Mouse (Mus musculus) neural tube, embryonic 13.5 days (tissue): ENCODE results near the gene Gm17087. TPM values are rescaled to one million over a fixed set of nuclear protein-coding genes. Genes with fewer than 3 reads are reported as not detected.

ENCODE experiments used
- ATAC-seq: fragments of 200-750 bp; cut with Nextera tagmentation; 2 replicates; pipeline ENCODE4 v1.8.0; 2017; ENCODE audit warnings: low read depth, mild to moderate bottlenecking, moderate TSS enrichment, moderate library complexity
- H3K27ac ChIP-seq: fragments of 300-500 bp; sonication (generic); replicated peaks from 2 replicates; pipeline ENCODE4 v1.5.1; 2015; ENCODE audit warnings: moderate library complexity, mild to moderate bottlenecking, inconsistent platforms
- H3K27me3 ChIP-seq: fragments of 300-500 bp; sonication (generic); 2 replicates; pipeline ENCODE4 v1.6.1; 2015; ENCODE audit warnings: mild to moderate bottlenecking, inconsistent platforms
- H3K36me3 ChIP-seq: fragments of 300-500 bp; sonication (generic); 2 replicates; pipeline ENCODE4 v1.6.1; 2015; ENCODE audit warnings: mild to moderate bottlenecking, inconsistent platforms
- H3K4me1 ChIP-seq: fragments of 300-500 bp; sonication (generic); replicated peaks from 2 replicates; pipeline ENCODE4 v1.6.1; 2015; ENCODE audit warnings: inconsistent platforms
- H3K4me2 ChIP-seq: fragments of 300-500 bp; sonication (generic); 2 replicates; pipeline ENCODE4 v1.6.1; 2015; ENCODE audit warnings: inconsistent platforms, mild to moderate bottlenecking, moderate library complexity
- H3K4me3 ChIP-seq: fragments of 300-500 bp; sonication (generic); 2 replicates; pipeline ENCODE4 v1.5.1; 2015; ENCODE audit warnings: mild to moderate bottlenecking, inconsistent platforms
- H3K9ac ChIP-seq: fragments of 300-500 bp; sonication (generic); 2 replicates; pipeline ENCODE4 v1.6.1; 2015; ENCODE audit warnings: moderate library complexity, mild to moderate bottlenecking, inconsistent platforms
- H3K9me3 ChIP-seq: fragments of 300-500 bp; sonication (generic); 2 replicates; pipeline ENCODE4 v1.6.1; 2016; ENCODE audit warnings: inconsistent platforms
- WGBS: fragments of 180-500 bp; shearing (Covaris S2); methylation state at CpG from one replicate; pipeline ENCODE4 v1.1.7; 2015; 5-methylcytosine and 5-hydroxymethylcytosine counted together
- polyA plus RNA-seq: library from polyadenylated mRNA; unstranded; fragments of >200 nt; fragmentation: Nextera tagmentation; extraction: Ambion mirVana; gene quantifications from 2 replicates; pipeline ENCODE4 v1.2.1, GENCODE M21; 2015

The Gm17087 gene
- polyA plus RNA-seq = not detected in 2 replicates

- no peaks in the 10 kb centered on the region for H3K4me1 ChIP-seq
- no peak within 1 kb of the TSS for H3K4me2 ChIP-seq
- ATAC-seq = no peak
- H3K27ac ChIP-seq = no peak within 1 kb of the TSS
- no peaks in the 10 kb centered on the region for H3K9me3 ChIP-seq
- H3K27me3 ChIP-seq = no peaks in the 10 kb centered on the region
- no peak within 1 kb of the TSS for H3K9ac ChIP-seq
- H3K4me3 ChIP-seq = no peak within 1 kb of the TSS
- no peaks in the 10 kb centered on the region for H3K36me3 ChIP-seq
- WGBS = 91% methylated on average over 6 of the region's 6 CpGs
Observed at GRCm38 (mm10) chr17:8566850-8567249, at the start of gene Gm17087. TSS of gene Gm17087 (minus strand) at chr17:8566950.

GRCm38 (mm10) chr17:8613882-8614551 lies 47.3 kb upstream of the Gm17087 start:
- H3K36me3 ChIP-seq = no peaks in the 10 kb centered on the region
- no peak overlapping the region for H3K27ac ChIP-seq
- H3K9ac ChIP-seq = no peak overlapping the region
- no peaks in the 10 kb centered on the region for H3K9me3 ChIP-seq
- no peaks in the 10 kb centered on the region for H3K4me1 ChIP-seq
- no peak overlapping the region for H3K4me2 ChIP-seq
- no peak overlapping the region for H3K4me3 ChIP-seq
- ATAC-seq = peak; percentile 43; the same call in 1 of the 2 replicates
- H3K27me3 ChIP-seq = no peaks in the 10 kb centered on the region
- WGBS = 37% methylated on average over 7 of the region's 7 CpGs

GRCm38 (mm10) chr17:8611916-8612315 lies 45.2 kb upstream of the Gm17087 start:
- Histone ChIP-seq H3K27ac (no peak overlapping the region), H3K4me3 (no peak overlapping the region), H3K27me3 (no peaks in the 10 kb centered on the region), H3K36me3 (no peaks in the 10 kb centered on the region), H3K4me1 (no peaks in the 10 kb centered on the region), H3K9me3 (no peaks in the 10 kb centered on the region), H3K9ac (no peak overlapping the region), H3K4me2 (no peak overlapping the region)
- 85% methylated on average over 4 of the region's 4 CpGs for WGBS
- no peak for ATAC-seq

DNA sequence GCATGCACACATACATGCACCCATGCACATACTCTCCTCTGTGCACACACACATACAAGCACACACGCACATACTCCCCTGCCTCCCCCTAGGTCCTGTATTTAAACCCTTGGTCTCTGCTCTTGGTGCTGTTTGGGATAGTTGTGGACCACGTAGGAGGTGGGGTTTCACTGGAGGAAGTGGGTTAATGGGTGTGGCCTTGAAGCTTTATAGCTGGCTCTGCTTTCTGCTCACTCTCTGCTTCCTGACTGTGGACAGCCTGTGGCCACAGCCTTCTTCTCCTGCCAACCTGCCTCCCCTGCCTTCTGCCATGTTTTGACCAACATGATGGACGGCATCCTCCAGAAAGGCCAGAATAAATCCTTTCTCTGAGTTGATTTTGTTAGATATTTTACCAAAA lies 39.9 kb upstream of the Gm17087 start:
- Histone ChIP-seq H3K9me3 (no peaks in the 10 kb centered on the region), H3K27me3 (no peaks in the 10 kb centered on the region), H3K4me1 (no peaks in the 10 kb centered on the region), H3K4me2 (no peak overlapping the region), H3K4me3 (no peak overlapping the region), H3K36me3 (no peaks in the 10 kb centered on the region), H3K27ac (no peak overlapping the region), H3K9ac (no peak overlapping the region)
- 78% methylated on average over 3 of the region's 3 CpGs for WGBS
- ATAC-seq = no peak

- ATAC-seq = no peak
- no peaks in the 10 kb centered on the region for H3K4me1 ChIP-seq
- no peaks in the 10 kb centered on the region for H3K36me3 ChIP-seq
- no peaks in the 10 kb centered on the region for H3K9me3 ChIP-seq
- no peak overlapping the region for H3K9ac ChIP-seq
- no peak overlapping the region for H3K4me3 ChIP-seq
- no peak overlapping the region for H3K4me2 ChIP-seq
- no peak overlapping the region for H3K27ac ChIP-seq
- no peaks in the 10 kb centered on the region for H3K27me3 ChIP-seq
- WGBS = 86% methylated on average over 5 of the region's 5 CpGs
Observed at GRCm38 (mm10) chr17:8605921-8606320, 39.2 kb upstream of the Gm17087 start.

- WGBS = 97% methylated on average over 3 of the region's 3 CpGs
Observed at GRCm38 (mm10) chr17:8602976-8603375, 36.2 kb upstream of the Gm17087 start.

DNA sequence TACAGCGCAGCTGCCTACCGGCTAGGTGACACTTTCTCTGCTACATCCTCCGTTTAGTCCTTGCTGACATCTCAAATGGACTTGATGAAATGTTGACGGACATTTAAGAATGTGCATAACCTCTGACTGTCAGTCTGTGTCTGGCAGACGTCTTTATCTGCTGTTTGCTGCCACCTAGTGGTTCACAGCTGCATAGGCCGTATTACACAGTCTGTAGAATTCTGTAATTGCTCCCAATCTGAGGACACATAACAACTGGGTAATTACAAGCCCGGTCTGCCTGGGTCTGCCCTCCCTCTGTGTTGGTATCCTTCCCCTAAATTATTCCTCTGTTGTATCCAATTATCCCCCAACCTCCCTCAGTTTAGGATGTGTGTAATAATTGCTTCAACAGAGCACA lies 31.0 kb upstream of the Gm17087 start:
- H3K36me3 ChIP-seq = no peaks in the 10 kb centered on the region
- H3K4me2 ChIP-seq = no peak overlapping the region
- WGBS = 14% methylated on average over 7 of the region's 7 CpGs
- H3K4me1 ChIP-seq = no peaks in the 10 kb centered on the region; the same call in 1 of the 2 replicates
- H3K9ac ChIP-seq = no peak overlapping the region
- H3K9me3 ChIP-seq = no peaks in the 10 kb centered on the region
- H3K27ac ChIP-seq = no peak overlapping the region
- peak; percentile 65 for ATAC-seq
- peaks cover 18% of the 10 kb centered on the region for H3K27me3 ChIP-seq
- H3K4me3 ChIP-seq = no peak overlapping the region

More at GRCm38 (mm10) chr17:8602976-8603375, 36.2 kb upstream of the Gm17087 start:
- H3K4me3 ChIP-seq = no peak overlapping the region
- no peak overlapping the region for H3K9ac ChIP-seq
- no peaks in the 10 kb centered on the region for H3K36me3 ChIP-seq
- no peak overlapping the region for H3K27ac ChIP-seq
- no peaks in the 10 kb centered on the region for H3K4me1 ChIP-seq
- no peaks in the 10 kb centered on the region for H3K9me3 ChIP-seq
- H3K27me3 ChIP-seq = 0 out of 2 replicates have a peak, but pooled peaks cover 9% of the 10 kb centered on the region
- ATAC-seq = no peak
- no peak overlapping the region for H3K4me2 ChIP-seq

- Histone ChIP-seq H3K4me3 (0 out of 2 replicates have a peak overlapping the region, but pooled peaks have one; percentile 10), H3K27ac (no peak overlapping the region), H3K27me3 (peaks cover 8% of the 10 kb centered on the region), H3K9ac (peak overlapping the region; percentile 46; the same call in 1 of the 2 replicates), H3K36me3 (no peaks in the 10 kb centered on the region), H3K9me3 (no peaks in the 10 kb centered on the region), H3K4me1 (no peaks in the 10 kb centered on the region; the same call in 1 of the 2 replicates), H3K4me2 (peak overlapping the region; percentile 51)
- peak; percentile 71 for ATAC-seq
- WGBS = 19% methylated on average over 22 of the region's 22 CpGs
Observed at GRCm38 (mm10) chr17:8592427-8593277, 25.9 kb upstream of the Gm17087 start.

GRCm38 (mm10) chr17:8581579-8581978 lies 14.8 kb upstream of the Gm17087 start:
- no peak for ATAC-seq
- Histone ChIP-seq H3K4me3 (no peak overlapping the region), H3K9ac (no peak overlapping the region), H3K27me3 (no peaks in the 10 kb centered on the region; the same call in 1 of the 2 replicates), H3K4me2 (no peak overlapping the region), H3K4me1 (no peaks in the 10 kb centered on the region), H3K27ac (no peak overlapping the region), H3K36me3 (no peaks in the 10 kb centered on the region), H3K9me3 (no peaks in the 10 kb centered on the region)
- 67% methylated on average over 8 of the region's 8 CpGs for WGBS

- H3K27ac ChIP-seq = no peak overlapping the region
- no peaks in the 10 kb centered on the region for H3K4me1 ChIP-seq
- 63% methylated on average over 3 of the region's 3 CpGs for WGBS
- H3K27me3 ChIP-seq = no peaks in the 10 kb centered on the region; the same call in 1 of the 2 replicates
- H3K9me3 ChIP-seq = no peaks in the 10 kb centered on the region
- H3K4me3 ChIP-seq = no peak overlapping the region
- no peak overlapping the region for H3K9ac ChIP-seq
- no peak for ATAC-seq
- no peak overlapping the region for H3K4me2 ChIP-seq
- no peaks in the 10 kb centered on the region for H3K36me3 ChIP-seq
Observed at GRCm38 (mm10) chr17:8580360-8580759, 13.6 kb upstream of the Gm17087 start.

GRCm38 (mm10) chr17:8573542-8574260 lies 7.0 kb upstream of the Gm17087 start:
- no peaks in the 10 kb centered on the region; the same call in 1 of the 2 replicates for H3K27me3 ChIP-seq
- H3K4me3 ChIP-seq = no peak overlapping the region
- WGBS = 77% methylated on average over 8 of the region's 8 CpGs
- no peaks in the 10 kb centered on the region for H3K36me3 ChIP-seq
- no peaks in the 10 kb centered on the region for H3K9me3 ChIP-seq
- H3K4me2 ChIP-seq = no peak overlapping the region
- H3K27ac ChIP-seq = no peak overlapping the region
- H3K4me1 ChIP-seq = no peaks in the 10 kb centered on the region
- H3K9ac ChIP-seq = no peak overlapping the region
- no peak for ATAC-seq

- H3K9ac ChIP-seq = no peak overlapping the region
Observed at GRCm38 (mm10) chr17:8562886-8563280, 3.9 kb downstream of the Gm17087 start.

More at GRCm38 (mm10) chr17:8562886-8563280, 3.9 kb downstream of the Gm17087 start:
- no peak for ATAC-seq
- Histone ChIP-seq H3K4me2 (no peak overlapping the region), H3K27me3 (no peaks in the 10 kb centered on the region), H3K36me3 (no peaks in the 10 kb centered on the region), H3K27ac (no peak overlapping the region), H3K4me3 (no peak overlapping the region), H3K9me3 (no peaks in the 10 kb centered on the region), H3K4me1 (no peaks in the 10 kb centered on the region)
- 81% methylated on average over 1 of the region's 1 CpGs for WGBS
